Mouse (Mus musculus): ENCODE results near the gene Lrmda. TPM values are rescaled to one million over a fixed set of nuclear protein-coding genes. Genes with fewer than 3 reads are reported as not detected.
"Not testable (repeated sequence)": the region's sequence is repeated elsewhere in the genome, so short reads cannot be mapped to it uniquely, and the experiment has no call there.

Gene Lrmda
- polyA plus RNA-seq, 1 experiment from 2014 or later = 0.20 TPM

DNA sequence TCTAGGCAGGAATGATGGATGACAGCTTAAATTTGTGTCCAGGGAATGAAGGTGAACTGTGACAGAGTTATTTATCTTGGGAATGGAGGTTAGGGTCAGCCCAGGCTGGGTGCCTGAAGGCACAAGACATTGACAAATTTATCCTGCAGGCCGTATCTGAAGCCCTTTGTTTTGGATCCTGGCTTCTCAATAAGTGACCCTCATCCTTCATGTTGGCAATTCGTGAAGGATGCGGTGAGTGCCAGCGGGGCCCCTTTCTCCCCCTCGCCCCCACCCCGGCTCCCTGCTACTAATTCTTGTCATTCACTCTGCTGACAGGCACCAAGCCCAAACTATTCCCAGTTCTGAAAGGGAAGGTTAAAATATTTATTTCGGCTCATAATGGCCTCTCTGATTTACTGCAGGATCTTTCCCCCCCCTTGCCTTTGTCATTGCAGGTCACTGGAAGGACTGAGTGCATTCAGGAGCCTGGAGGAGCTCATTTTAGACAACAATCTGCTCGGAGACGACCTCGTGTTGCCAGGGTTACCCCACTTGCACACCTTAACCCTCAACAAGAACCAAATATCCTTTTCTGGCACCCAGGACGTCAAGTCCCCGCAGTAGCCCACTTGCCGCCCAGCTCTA is 558.0 kb downstream of the Lrmda start:
- peak; percentile 87 for ATAC-seq (ENCODE audit: low FRiP score)
- no peak overlapping the region for H3K4me3 ChIP-seq (ENCODE audit: low read depth, low read length)
- peak overlapping the region; percentile 31; the same call in 1 of the 2 replicates for H3K4me2 ChIP-seq (replicated peaks; ENCODE audit: low read depth, low read length)
- H3K36me3 ChIP-seq (ENCODE audit: control insufficient read depth, insufficient read depth, low read length) = no peaks in the 10 kb centered on the region
- 11% methylated on average over 13 of the region's 13 CpGs for WGBS
- H3K9me3 ChIP-seq (ENCODE audit: control insufficient read depth, low read length) = no peaks in the 10 kb centered on the region
- no peak overlapping the region for H3K9ac ChIP-seq (ENCODE audit: low read depth, low read length)
- DNase-seq (ENCODE audit: low spot score) = peak; percentile 70
- H3K27me3 ChIP-seq (ENCODE audit: control insufficient read depth, insufficient read depth, low read length) = no peaks in the 10 kb centered on the region
- H3K27ac ChIP-seq (ENCODE audit: low read depth, low read length) = peak overlapping the region; percentile 67
- H3K4me1 ChIP-seq (replicated peaks; ENCODE audit: control insufficient read depth, insufficient read depth, low read length) = peaks cover 15% of the 10 kb centered on the region

DNA sequence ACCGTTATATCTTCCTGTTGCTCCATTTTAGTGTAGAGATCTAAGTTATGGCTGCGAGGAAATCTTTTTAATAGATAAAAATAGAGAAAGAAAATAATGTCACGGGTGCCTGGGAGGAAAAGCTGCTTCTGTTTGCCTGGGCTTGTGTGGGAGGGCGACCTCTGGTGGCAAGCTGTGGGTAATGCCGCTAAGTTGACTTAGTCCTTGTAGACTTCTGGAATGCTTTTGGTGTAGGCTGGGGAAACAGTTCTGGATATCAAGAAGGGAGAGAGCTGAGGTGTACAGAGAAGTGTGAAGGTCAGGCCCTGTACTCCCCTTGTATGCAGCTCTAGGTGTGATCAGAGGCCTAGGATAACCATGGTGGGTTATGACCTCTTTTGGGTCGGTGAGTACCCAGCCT is 558.7 kb downstream of the Lrmda start:
- ATAC-seq (ENCODE audit: low FRiP score) (no peak), DNase-seq (ENCODE audit: low spot score) (peak; percentile 91)
- Histone ChIP-seq H3K9ac (ENCODE audit: low read depth, low read length) (no peak overlapping the region), H3K4me3 (ENCODE audit: low read depth, low read length) (no peak overlapping the region), H3K27me3 (ENCODE audit: control insufficient read depth, insufficient read depth, low read length) (no peaks in the 10 kb centered on the region), H3K27ac (ENCODE audit: low read depth, low read length) (no peak overlapping the region), H3K36me3 (ENCODE audit: control insufficient read depth, insufficient read depth, low read length) (no peaks in the 10 kb centered on the region), H3K9me3 (ENCODE audit: control insufficient read depth, low read length) (no peaks in the 10 kb centered on the region), H3K4me1 (replicated peaks; ENCODE audit: control insufficient read depth, insufficient read depth, low read length) (peaks cover 15% of the 10 kb centered on the region), H3K4me2 (replicated peaks; ENCODE audit: low read depth, low read length) (no peak overlapping the region)
- 19% methylated on average over 6 of the region's 6 CpGs for WGBS

GRCm38 (mm10) chr14:22578986-22579385 is 559.5 kb downstream of the Lrmda start:
- Histone ChIP-seq H3K4me3 (ENCODE audit: low read depth, low read length) (no peak overlapping the region), H3K27me3 (ENCODE audit: control insufficient read depth, insufficient read depth, low read length) (no peaks in the 10 kb centered on the region), H3K4me2 (replicated peaks; ENCODE audit: low read depth, low read length) (no peak overlapping the region), H3K36me3 (ENCODE audit: control insufficient read depth, insufficient read depth, low read length) (no peaks in the 10 kb centered on the region), H3K9ac (ENCODE audit: low read depth, low read length) (no peak overlapping the region), H3K27ac (ENCODE audit: low read depth, low read length) (no peak overlapping the region), H3K4me1 (replicated peaks; ENCODE audit: control insufficient read depth, insufficient read depth, low read length) (peaks cover 15% of the 10 kb centered on the region), H3K9me3 (ENCODE audit: control insufficient read depth, low read length) (no peaks in the 10 kb centered on the region)
- ATAC-seq (ENCODE audit: low FRiP score) (no peak), DNase-seq (ENCODE audit: low spot score) (no peak)
- 81% methylated on average over 3 of the region's 3 CpGs for WGBS

GRCm38 (mm10) chr14:22582065-22582464 is 562.6 kb downstream of the Lrmda start:
- Histone ChIP-seq H3K36me3 (ENCODE audit: control insufficient read depth, insufficient read depth, low read length) (no peaks in the 10 kb centered on the region), H3K9ac (ENCODE audit: low read depth, low read length) (no peak overlapping the region), H3K4me3 (ENCODE audit: low read depth, low read length) (no peak overlapping the region), H3K27ac (ENCODE audit: low read depth, low read length) (no peak overlapping the region), H3K4me2 (replicated peaks; ENCODE audit: low read depth, low read length) (no peak overlapping the region), H3K9me3 (ENCODE audit: control insufficient read depth, low read length) (no peaks in the 10 kb centered on the region), H3K27me3 (ENCODE audit: control insufficient read depth, insufficient read depth, low read length) (no peaks in the 10 kb centered on the region), H3K4me1 (replicated peaks; ENCODE audit: control insufficient read depth, insufficient read depth, low read length) (no peaks in the 10 kb centered on the region)
- DNase-seq (ENCODE audit: low spot score) = no peak
- no peak for ATAC-seq (ENCODE audit: low FRiP score)
- 92% methylated on average over 9 of the region's 9 CpGs for WGBS

- WGBS = 84% methylated on average over 4 of the region's 4 CpGs
- no peaks in the 10 kb centered on the region for H3K27me3 ChIP-seq (ENCODE audit: control insufficient read depth, insufficient read depth, low read length)
- no peak overlapping the region for H3K27ac ChIP-seq (ENCODE audit: low read depth, low read length)
- no peak overlapping the region for H3K4me2 ChIP-seq (replicated peaks; ENCODE audit: low read depth, low read length)
- H3K9me3 ChIP-seq (ENCODE audit: control insufficient read depth, low read length) = no peaks in the 10 kb centered on the region
- H3K9ac ChIP-seq (ENCODE audit: low read depth, low read length) = no peak overlapping the region
- no peak overlapping the region for H3K4me3 ChIP-seq (ENCODE audit: low read depth, low read length)
- H3K36me3 ChIP-seq (ENCODE audit: control insufficient read depth, insufficient read depth, low read length) = no peaks in the 10 kb centered on the region
- DNase-seq (ENCODE audit: low spot score) = no peak
- ATAC-seq (ENCODE audit: low FRiP score) = no peak
- H3K4me1 ChIP-seq (replicated peaks; ENCODE audit: control insufficient read depth, insufficient read depth, low read length) = no peaks in the 10 kb centered on the region
Measured at GRCm38 (mm10) chr14:22586281-22586680, 566.8 kb downstream of the Lrmda start.

DNA sequence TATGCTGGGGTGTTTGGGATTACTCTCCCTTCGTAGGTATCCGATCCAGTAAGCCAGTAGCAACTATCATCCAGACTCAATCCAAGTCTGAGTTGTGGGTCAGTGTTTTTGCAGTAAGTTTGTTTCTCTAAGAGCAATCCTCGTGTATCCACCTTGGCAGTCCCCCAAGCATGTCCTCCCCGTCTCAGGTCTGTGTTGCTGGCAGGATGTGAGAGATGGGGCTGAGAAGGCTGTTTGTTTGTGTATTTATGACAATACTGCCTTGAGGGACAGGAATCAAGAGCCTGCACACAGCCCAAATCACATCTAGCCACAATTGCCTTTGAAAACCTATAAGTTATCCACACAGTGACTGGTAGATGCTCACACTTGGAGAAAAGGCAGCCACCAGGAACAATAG is 567.3 kb downstream of the Lrmda start:
- Histone ChIP-seq H3K4me3 (ENCODE audit: low read depth, low read length) (no peak overlapping the region), H3K4me2 (replicated peaks; ENCODE audit: low read depth, low read length) (no peak overlapping the region), H3K27ac (ENCODE audit: low read depth, low read length) (no peak overlapping the region), H3K27me3 (ENCODE audit: control insufficient read depth, insufficient read depth, low read length) (no peaks in the 10 kb centered on the region), H3K9me3 (ENCODE audit: control insufficient read depth, low read length) (no peaks in the 10 kb centered on the region), H3K4me1 (replicated peaks; ENCODE audit: control insufficient read depth, insufficient read depth, low read length) (no peaks in the 10 kb centered on the region), H3K9ac (ENCODE audit: low read depth, low read length) (no peak overlapping the region), H3K36me3 (ENCODE audit: control insufficient read depth, insufficient read depth, low read length) (no peaks in the 10 kb centered on the region)
- no peak for ATAC-seq (ENCODE audit: low FRiP score)
- no peak for DNase-seq (ENCODE audit: low spot score)
- 87% methylated on average over 4 of the region's 4 CpGs for WGBS

GRCm38 (mm10) chr14:22587285-22587957 is 567.9 kb downstream of the Lrmda start:
- H3K27ac ChIP-seq (ENCODE audit: low read depth, low read length) = no peak overlapping the region
- WGBS = 76% methylated on average over 4 of the region's 4 CpGs
- no peaks in the 10 kb centered on the region for H3K27me3 ChIP-seq (ENCODE audit: control insufficient read depth, insufficient read depth, low read length)
- H3K4me3 ChIP-seq (ENCODE audit: low read depth, low read length) = no peak overlapping the region
- H3K9me3 ChIP-seq (ENCODE audit: control insufficient read depth, low read length) = no peaks in the 10 kb centered on the region
- no peaks in the 10 kb centered on the region for H3K4me1 ChIP-seq (replicated peaks; ENCODE audit: control insufficient read depth, insufficient read depth, low read length)
- DNase-seq (ENCODE audit: low spot score) = no peak
- no peak for ATAC-seq (ENCODE audit: low FRiP score)
- no peak overlapping the region for H3K4me2 ChIP-seq (replicated peaks; ENCODE audit: low read depth, low read length)
- H3K9ac ChIP-seq (ENCODE audit: low read depth, low read length) = no peak overlapping the region
- no peaks in the 10 kb centered on the region for H3K36me3 ChIP-seq (ENCODE audit: control insufficient read depth, insufficient read depth, low read length)

- WGBS = 92% methylated on average over 4 of the region's 4 CpGs
Measured at GRCm38 (mm10) chr14:22587958-22588296, 568.4 kb downstream of the Lrmda start.

DNA sequence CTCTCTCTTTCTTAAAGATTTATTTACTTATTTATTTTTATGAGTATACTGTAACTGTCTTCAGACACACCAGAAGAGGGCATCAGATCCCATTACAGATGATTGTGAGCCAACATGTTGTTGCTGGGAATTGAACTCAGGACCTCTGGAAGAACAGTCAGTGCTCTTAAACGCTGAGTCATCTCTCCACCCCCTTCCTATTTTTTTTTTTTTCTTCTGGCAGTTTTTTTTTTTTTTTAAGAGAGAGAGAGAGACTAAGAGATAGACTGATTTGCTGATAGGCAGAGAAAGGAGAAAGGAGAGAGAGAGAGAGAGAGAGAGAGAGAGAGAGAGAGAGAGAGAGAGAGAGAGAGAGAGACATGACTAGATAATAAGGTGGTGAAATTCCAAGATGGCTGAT is 568.9 kb downstream of the Lrmda start:
- H3K27me3 ChIP-seq (ENCODE audit: control insufficient read depth, insufficient read depth, low read length); H3K9ac ChIP-seq (ENCODE audit: low read depth, low read length); H3K4me2 ChIP-seq (replicated peaks; ENCODE audit: low read depth, low read length); H3K9me3 ChIP-seq (ENCODE audit: control insufficient read depth, low read length); H3K27ac ChIP-seq (ENCODE audit: low read depth, low read length); H3K36me3 ChIP-seq (ENCODE audit: control insufficient read depth, insufficient read depth, low read length); DNase-seq (ENCODE audit: low spot score); H3K4me1 ChIP-seq (replicated peaks; ENCODE audit: control insufficient read depth, insufficient read depth, low read length); ATAC-seq (ENCODE audit: low FRiP score); H3K4me3 ChIP-seq (ENCODE audit: low read depth, low read length): not testable (repeated sequence)
- WGBS = 81% methylated on average over 1 of the region's 1 CpGs

More at GRCm38 (mm10) chr14:22587958-22588296, 568.4 kb downstream of the Lrmda start:
- Histone ChIP-seq H3K4me1 (replicated peaks; ENCODE audit: control insufficient read depth, insufficient read depth, low read length) (no peaks in the 10 kb centered on the region), H3K36me3 (ENCODE audit: control insufficient read depth, insufficient read depth, low read length) (no peaks in the 10 kb centered on the region), H3K4me2 (replicated peaks; ENCODE audit: low read depth, low read length) (no peak overlapping the region), H3K9me3 (ENCODE audit: control insufficient read depth, low read length) (no peaks in the 10 kb centered on the region), H3K9ac (ENCODE audit: low read depth, low read length) (no peak overlapping the region), H3K4me3 (ENCODE audit: low read depth, low read length) (no peak overlapping the region), H3K27me3 (ENCODE audit: control insufficient read depth, insufficient read depth, low read length) (no peaks in the 10 kb centered on the region), H3K27ac (ENCODE audit: low read depth, low read length) (no peak overlapping the region)
- DNase-seq (ENCODE audit: low spot score) (no peak), ATAC-seq (ENCODE audit: low FRiP score) (no peak)

All from hindbrain, embryonic 11.5 days (tissue).